Comparison of ENCODE assay signal across 8 mouse cellular contexts in the genomic region with DNA sequence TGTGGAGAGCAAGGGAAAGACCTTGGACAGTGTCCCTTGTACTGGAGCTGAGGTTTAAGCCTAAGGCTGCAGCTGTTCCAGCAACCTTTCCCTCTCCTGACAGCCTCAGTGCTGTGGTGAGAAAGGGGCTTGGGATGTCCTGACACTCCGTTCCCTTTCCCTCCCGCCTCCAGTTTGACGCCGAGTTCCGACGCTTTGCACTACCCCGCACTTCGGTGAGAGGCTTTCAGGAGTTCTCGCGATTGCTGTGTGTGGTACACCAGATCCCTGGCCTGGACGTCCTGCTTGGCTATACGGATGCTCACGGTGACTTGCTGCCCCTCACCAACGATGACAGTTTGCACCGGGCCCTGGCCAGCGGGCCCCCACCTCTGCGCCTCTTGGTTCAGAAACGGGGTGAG. TPM values are rescaled to one million over a fixed set of nuclear protein-coding genes. Genes with fewer than 3 reads are reported as not detected.
DNase-seq lines count a peak whose midpoint lies in the region; ATAC-seq lines count a peak whose summit lies in the region.

No protein-coding gene starts in this region.

- DNase-seq in frontal cortex, postnatal 14 days (ENCODE audit: low spot score in 2 of 2), result no peak
- peak; percentile 30 for DNase-seq in thymus, postnatal 4 days
- no peak for DNase-seq in thymus, adult 18-20 months
- no peak for DNase-seq in left cerebral cortex, postnatal 4 days
- no peak for DNase-seq in right cerebral cortex, adult 2 months (ENCODE audit: low spot score in 2 of 2)

- H3K4me1 ChIP-seq in intestine, embryonic 15.5 days (replicated peaks), result peaks cover 15% of the 10 kb centered on the region
- H3K4me1 ChIP-seq in neural tube, embryonic 15.5 days, result peaks cover 40% of the 10 kb centered on the region

- peak overlapping the region; percentile 93 for H3K4me2 ChIP-seq in intestine, embryonic 15.5 days (replicated peaks)
- H3K4me2 ChIP-seq in neural tube, embryonic 15.5 days, result peak overlapping the region; percentile 96

- peak; percentile 19 for ATAC-seq in frontal cortex, adult (ENCODE audit: low TSS enrichment)
- peak; percentile 7; the same call in 1 of the 2 replicates for ATAC-seq in intestine, embryonic 15.5 days
- ATAC-seq in neural tube, embryonic 15.5 days (ENCODE audit: low FRiP score), result no peak

- H3K27me3 ChIP-seq in intestine, embryonic 15.5 days (replicated peaks), result no peaks in the 10 kb centered on the region
- no peaks in the 10 kb centered on the region for H3K27me3 ChIP-seq in neural tube, embryonic 15.5 days (replicated peaks)

- no peaks in the 10 kb centered on the region for H3K9me3 ChIP-seq in intestine, embryonic 15.5 days
- H3K9me3 ChIP-seq in neural tube, embryonic 15.5 days (replicated peaks), result no peaks in the 10 kb centered on the region

- intact Hi-C loops in left cerebral cortex, postnatal 4 days (cut with DNase I), result no loop called here

- peak overlapping the region; percentile 64 for H3K4me3 ChIP-seq in intestine, embryonic 15.5 days (replicated peaks)
- H3K4me3 ChIP-seq in neural tube, embryonic 15.5 days (replicated peaks), result peak overlapping the region; percentile 73

- H3K9ac ChIP-seq in intestine, embryonic 15.5 days, result peak overlapping the region; percentile 46
- H3K9ac ChIP-seq in neural tube, embryonic 15.5 days (replicated peaks), result peak overlapping the region; percentile 72

- 43% methylated on average over 18 of the region's 18 CpGs for WGBS in intestine, embryonic 15.5 days
- 31% methylated on average over 18 of the region's 18 CpGs for WGBS in neural tube, embryonic 15.5 days

- H3K36me3 ChIP-seq in intestine, embryonic 15.5 days, result peaks cover 15% of the 10 kb centered on the region; the same call in 1 of the 2 replicates
- peaks cover 34% of the 10 kb centered on the region for H3K36me3 ChIP-seq in neural tube, embryonic 15.5 days

- H3K27ac ChIP-seq in intestine, embryonic 15.5 days, result peak overlapping the region; percentile 18; the same call in 1 of the 2 replicates
- H3K27ac ChIP-seq in neural tube, embryonic 15.5 days (replicated peaks), result peak overlapping the region; percentile 97

RNA-seq across cellular contexts. Expression of a gene that starts 1.1 kb away (rescaled TPM):
- 12.7 and 13.4 TPM in 2 replicates for polyA plus RNA-seq in intestine, embryonic 15.5 days (2015; fragmentation: Nextera tagmentation; extraction: Ambion mirVana)
- polyA plus RNA-seq in neural tube, embryonic 15.5 days (2015; fragmentation: Nextera tagmentation; extraction: Ambion mirVana), result 47.9 and 59.6 TPM in 2 replicates
- total RNA-seq in left cerebral cortex, postnatal 4 days (2021), result 10 to 100 TPM; 28.4 to 33.1 TPM

RNA-seq across cellular contexts. Expression of a gene that starts 1.1 kb away (rescaled TPM):
- 46.1 and 51.1 TPM in 2 replicates for polyA plus RNA-seq in intestine, embryonic 15.5 days (2015; fragmentation: Nextera tagmentation; extraction: Ambion mirVana)
- 81.1 and 89.4 TPM in 2 replicates for polyA plus RNA-seq in neural tube, embryonic 15.5 days (2015; fragmentation: Nextera tagmentation; extraction: Ambion mirVana)
- 10 to 100 TPM; 55.9 to 58.9 TPM for total RNA-seq in left cerebral cortex, postnatal 4 days (2021)

RNA-seq across cellular contexts. Expression of a gene that starts 5.5 kb away (rescaled TPM):
- 0.13 TPM in 1 of 2 replicates, not detected in the other for polyA plus RNA-seq in intestine, embryonic 15.5 days (2015; fragmentation: Nextera tagmentation; extraction: Ambion mirVana)
- 0.22 and 0.35 TPM in 2 replicates for polyA plus RNA-seq in neural tube, embryonic 15.5 days (2015; fragmentation: Nextera tagmentation; extraction: Ambion mirVana)
- not detected for total RNA-seq in left cerebral cortex, postnatal 4 days (2021)

RNA-seq across cellular contexts. Expression of a gene that starts 6.0 kb away (rescaled TPM):
- 15.8 and 17.3 TPM in 2 replicates for polyA plus RNA-seq in intestine, embryonic 15.5 days (2015; fragmentation: Nextera tagmentation; extraction: Ambion mirVana)
- polyA plus RNA-seq in neural tube, embryonic 15.5 days (2015; fragmentation: Nextera tagmentation; extraction: Ambion mirVana), result 13.9 and 16.2 TPM in 2 replicates
- 10 to 100 TPM; 15.5 to 17.9 TPM for total RNA-seq in left cerebral cortex, postnatal 4 days (2021)

RNA-seq across cellular contexts. Expression of a gene that starts 15.9 kb away (rescaled TPM):
- 1.0 and 1.1 TPM in 2 replicates for polyA plus RNA-seq in intestine, embryonic 15.5 days (2015; fragmentation: Nextera tagmentation; extraction: Ambion mirVana)
- 21.5 and 28.5 TPM in 2 replicates for polyA plus RNA-seq in neural tube, embryonic 15.5 days (2015; fragmentation: Nextera tagmentation; extraction: Ambion mirVana)
- 10 to 100 TPM; 39.4 to 40.8 TPM for total RNA-seq in left cerebral cortex, postnatal 4 days (2021)
